Mouse (Mus musculus) C2C12 (cell line): Measurements from ENCODE around the gene Prn.

Experiments
- CTCF ChIP-seq: IDR thresholded peaks from one replicate; pipeline ENCODE4 v1.5.1; 2011; ENCODE audit not compliant: control insufficient read depth, insufficient read depth, insufficient read length
- FOSL1 ChIP-seq: IDR thresholded peaks from one replicate; pipeline ENCODE4 v1.8.0; 2011; ENCODE audit warnings: mild to moderate bottlenecking, low read length; ENCODE audit not compliant: poor library complexity, insufficient read depth, severe bottlenecking
- MAX ChIP-seq: IDR thresholded peaks from one replicate; pipeline ENCODE4 v1.6.1; 2011; ENCODE audit warnings: mild to moderate bottlenecking, control low read depth
- MYOD1 ChIP-seq: IDR thresholded peaks from one replicate; pipeline ENCODE4 v1.6.1; 2011; ENCODE audit warnings: low read depth; ENCODE audit not compliant: control insufficient read depth, insufficient read length
- USF1 ChIP-seq: IDR thresholded peaks from one replicate; pipeline ENCODE4 v1.6.1; 2011; ENCODE audit warnings: low read depth, mild to moderate bottlenecking, control low read depth, moderate library complexity

DNA sequence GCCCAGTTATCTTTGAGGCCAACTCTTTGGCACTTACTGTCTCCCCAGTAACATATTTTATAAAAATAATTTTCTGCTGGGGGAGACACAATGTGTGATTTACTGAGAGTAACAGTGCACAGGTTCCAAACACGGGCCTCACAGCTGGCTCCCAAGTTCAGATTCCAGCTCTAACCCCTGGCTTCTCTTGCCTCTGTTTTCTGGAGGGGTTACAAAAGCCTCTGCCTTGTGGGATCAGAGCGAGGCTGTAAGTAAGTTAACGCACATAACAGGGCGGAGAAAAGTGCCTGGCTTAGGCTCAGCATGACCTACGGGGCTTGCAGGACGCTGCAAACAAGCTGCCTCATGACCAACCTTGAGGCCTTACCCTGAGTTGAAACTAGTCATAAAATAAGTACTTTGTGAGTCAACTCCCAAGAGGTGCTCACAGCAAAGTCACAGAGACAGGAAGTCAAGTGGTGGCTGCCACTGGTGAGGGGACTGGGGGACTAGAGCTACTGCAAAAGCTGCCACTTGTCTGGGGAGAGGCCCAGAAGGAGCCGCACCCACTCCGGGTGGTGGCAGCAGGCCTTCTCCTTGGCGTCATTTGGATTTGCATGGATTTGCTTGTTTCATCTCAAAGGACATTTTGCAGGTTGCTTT is 94.9 kb downstream of the Prn start:
- TF ChIP-seq CTCF (no peak), MYOD1 (no peak), MAX (no peak), FOSL1 (no peak), USF1 (no peak)
